Mouse (Mus musculus): ENCODE data around the gene Arhgap27.

DNA sequence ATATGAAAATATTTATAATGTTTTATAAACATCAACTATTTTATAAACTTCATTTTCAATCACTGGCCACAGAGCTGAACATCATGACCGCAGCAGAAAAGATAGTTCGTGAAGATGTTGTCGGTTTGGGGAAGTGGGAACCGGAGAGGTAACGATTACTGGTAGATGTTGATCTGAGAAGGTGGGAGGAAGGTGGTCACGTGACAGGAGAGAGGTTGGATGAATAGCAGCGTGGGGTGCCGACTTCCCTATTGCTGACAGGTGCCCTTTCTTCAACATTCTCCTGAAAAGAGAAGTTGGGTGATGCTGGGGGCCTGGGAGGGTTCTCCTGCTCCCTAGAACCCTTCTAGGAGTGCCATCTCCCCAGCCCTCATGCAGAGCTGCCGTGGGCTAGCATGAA is 59.0 kb downstream of the Arhgap27 start:
- TF ChIP-seq POLR2A (IDR thresholded peaks at IDR 0.05; ENCODE audit: insufficient read depth, low read depth, low read length), result no peak
- TF ChIP-seq CTCF (IDR thresholded peaks at IDR 0.05), result no peak

All from heart, adult 2 months (tissue).